Mouse (Mus musculus) stomach, postnatal 0 days (tissue): ENCODE measurements at regions not wholly inside any gene's neighbourhood (a gene's known extent, or its start where the extent isn't known, plus 50 kb on each side); places are given as distances from the start of the nearest gene placed in this dataset.

Source experiments
- CTCF ChIP-seq: IDR thresholded peaks from 2 replicates; pipeline ENCODE4 v1.5.1; 2016; ENCODE audit warnings: antibody characterized with exemption, low read depth, mild to moderate bottlenecking, moderate library complexity
- EP300 ChIP-seq: optimal IDR thresholded peaks from 2 replicates; pipeline ENCODE3; 2016; ENCODE audit warnings: antibody characterized with exemption

DNA sequence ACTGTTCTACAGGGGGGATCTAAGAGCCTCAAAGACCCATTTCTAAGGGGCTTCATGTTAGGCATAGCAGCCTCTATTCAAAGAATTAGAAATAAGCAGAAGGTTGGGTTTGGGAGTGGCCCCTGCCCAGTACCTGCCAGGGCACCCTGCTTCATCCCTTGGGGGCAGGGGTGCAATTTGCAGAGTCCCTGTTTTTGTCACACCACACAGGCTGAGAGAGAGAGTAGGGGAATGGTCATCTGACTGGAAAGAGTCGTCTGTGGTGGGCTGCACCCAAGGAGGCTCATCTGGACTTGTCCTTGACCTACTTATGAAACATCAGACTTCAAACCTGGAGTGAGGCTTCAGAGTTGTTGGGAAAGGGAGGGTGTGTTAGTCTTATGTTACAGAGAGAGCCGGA lies 382.3 kb downstream of the Vrk1 start:
- TF ChIP-seq CTCF (no peak), EP300 (no peak)
